ENCODE assay signal across 8 mouse cellular contexts in the genomic region with DNA sequence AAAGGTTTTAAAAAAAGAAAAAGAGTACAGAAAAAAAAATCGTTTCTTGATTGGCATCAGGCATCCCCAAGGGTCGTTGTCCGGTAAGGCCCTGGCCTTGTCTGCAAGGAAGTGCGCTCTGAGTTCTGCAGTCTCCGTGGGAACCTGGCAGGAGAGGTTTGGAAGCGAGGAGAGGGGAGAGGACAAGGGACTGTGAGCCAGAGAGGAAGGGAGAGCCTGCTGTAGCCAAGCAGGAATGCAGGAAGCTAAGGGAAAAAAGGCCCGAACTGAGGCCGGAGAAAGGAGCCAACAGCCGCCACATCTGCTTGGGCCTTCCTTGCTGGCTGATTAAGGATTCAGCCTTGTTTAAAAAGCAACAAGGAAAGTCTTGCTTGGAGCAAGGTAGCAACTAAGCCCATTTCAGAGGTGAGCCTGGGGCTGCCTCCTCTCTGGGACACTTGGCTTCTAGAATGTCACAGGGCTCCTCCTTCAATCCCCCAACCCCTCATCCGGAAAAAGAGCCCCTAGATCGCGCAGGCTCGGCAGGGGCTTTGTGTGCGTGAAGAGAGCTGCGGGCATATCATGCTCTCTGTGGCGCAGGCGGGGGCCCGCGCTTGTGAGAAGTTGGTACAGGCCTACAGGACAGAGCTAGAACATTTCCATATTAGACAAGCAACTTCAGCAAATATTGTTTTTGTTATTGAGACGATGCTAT. TPM values are rescaled to one million over a fixed set of nuclear protein-coding genes. Genes with fewer than 3 reads are reported as not detected.
A peak's percentile ranks its signal among the peaks of the same experiment; 100 is the strongest.
DNase-seq lines count a peak whose midpoint lies in the region; ATAC-seq lines count a peak whose summit lies in the region.

No protein-coding gene starts in this region.

- H3K9me3 ChIP-seq in intestine, embryonic 15.5 days: no peaks in the 10 kb centered on the region
- H3K9me3 ChIP-seq in neural tube, embryonic 14.5 days (ENCODE audit: control insufficient read depth, low read length): no peaks in the 10 kb centered on the region

- H3K4me3 ChIP-seq in intestine, embryonic 15.5 days (replicated peaks): no peak overlapping the region
- no peak overlapping the region for H3K4me3 ChIP-seq in neural tube, embryonic 14.5 days (ENCODE audit: low read depth, low read length)

- peaks cover 15% of the 10 kb centered on the region; the same call in 1 of the 2 replicates for H3K4me1 ChIP-seq in intestine, embryonic 15.5 days (replicated peaks)
- peaks cover 4% of the 10 kb centered on the region; the same call in 1 of the 2 replicates for H3K4me1 ChIP-seq in neural tube, embryonic 14.5 days (ENCODE audit: control insufficient read depth, insufficient read depth, low read length)

- 59% methylated on average over 20 of the region's 20 CpGs for WGBS in intestine, embryonic 15.5 days
- WGBS in neural tube, embryonic 14.5 days: 48% methylated on average over 20 of the region's 20 CpGs

- intact Hi-C loops in left cerebral cortex, postnatal 36 days (cut with DNase I): no loop called here

- H3K9ac ChIP-seq in intestine, embryonic 15.5 days: 0 out of 2 replicates have a peak overlapping the region, but pooled peaks have one; percentile 4
- H3K9ac ChIP-seq in neural tube, embryonic 14.5 days (replicated peaks; ENCODE audit: low read depth, low read length): no peak overlapping the region

- H3K27me3 ChIP-seq in intestine, embryonic 15.5 days (replicated peaks): no peaks in the 10 kb centered on the region
- no peaks in the 10 kb centered on the region for H3K27me3 ChIP-seq in neural tube, embryonic 14.5 days (ENCODE audit: control insufficient read depth, insufficient read depth, low read length)

- peak overlapping the region; percentile 36; the same call in 1 of the 2 replicates for H3K27ac ChIP-seq in intestine, embryonic 15.5 days
- 0 out of 2 replicates have a peak overlapping the region, but pooled peaks have one; percentile 0 for H3K27ac ChIP-seq in neural tube, embryonic 14.5 days (ENCODE audit: low read depth, low read length)

- ATAC-seq in intestine, embryonic 15.5 days: no peak
- no peak for ATAC-seq in neural tube, embryonic 14.5 days (ENCODE audit: low read depth)

- H3K4me2 ChIP-seq in intestine, embryonic 15.5 days (replicated peaks): no peak overlapping the region
- no peak overlapping the region for H3K4me2 ChIP-seq in neural tube, embryonic 14.5 days (ENCODE audit: low read depth, low read length)

- peak; percentile 43 to 63 for DNase-seq in left cerebral cortex, postnatal 36 days (ENCODE audit: low spot score in 2 of 2)
- no peak for DNase-seq in left cerebral cortex, adult 11 months (ENCODE audit: low spot score)
- peak; percentile 97 for DNase-seq in heart, adult 11 months
- DNase-seq in urinary bladder, adult 2 months (ENCODE audit: low spot score): no peak
- no peak for DNase-seq in urinary bladder, postnatal 36 days (ENCODE audit: low spot score in 2 of 2)
- DNase-seq in adrenal gland, postnatal 4 days (ENCODE audit: low spot score in 2 of 2): no peak

- H3K36me3 ChIP-seq in intestine, embryonic 15.5 days: no peaks in the 10 kb centered on the region
- H3K36me3 ChIP-seq in neural tube, embryonic 14.5 days (ENCODE audit: control insufficient read depth, insufficient read depth, low read length): no peaks in the 10 kb centered on the region

RNA-seq across cellular contexts. Expression of gene Tns4, which starts 31.6 kb away (rescaled TPM):
- under 1 TPM; 0.45 to 0.54 TPM for total RNA-seq in left cerebral cortex, postnatal 36 days (2021)
- polyA plus RNA-seq in intestine, embryonic 15.5 days (2015; fragmentation: Nextera tagmentation; extraction: Ambion mirVana): 0.58 and 0.93 TPM in 2 replicates
- 0.28 TPM in 1 of 2 replicates, not detected in the other for polyA plus RNA-seq in neural tube, embryonic 14.5 days (2014; fragmentation: Nextera tagmentation; extraction: Ambion mirVana)
- 26.0 and 28.6 TPM in 2 replicates for polyA plus RNA-seq in urinary bladder, adult 2 months (2012; rRNA removed)
- under 1 TPM; 0.31 to 0.51 TPM for total RNA-seq in adrenal gland, postnatal 4 days (2021)

RNA-seq across cellular contexts. Expression of gene Ccr7, which starts 34.2 kb away (rescaled TPM):
- total RNA-seq in left cerebral cortex, postnatal 36 days (2021): not detected
- polyA plus RNA-seq in intestine, embryonic 15.5 days (2015; fragmentation: Nextera tagmentation; extraction: Ambion mirVana): 0.43 and 0.87 TPM in 2 replicates
- not detected in 2 replicates for polyA plus RNA-seq in neural tube, embryonic 14.5 days (2014; fragmentation: Nextera tagmentation; extraction: Ambion mirVana)
- polyA plus RNA-seq in urinary bladder, adult 2 months (2012; rRNA removed): 1.0 and 1.3 TPM in 2 replicates
- under 1 TPM; 0.34 to 0.51 TPM for total RNA-seq in adrenal gland, postnatal 4 days (2021)

Comparison
In these comparisons a context has a peak if more than half of its experiments do, and no peak if none do; other contexts are left out.
1. DNase-seq: peak in left cerebral cortex, postnatal 36 days (2 of 2) and heart, adult 11 months (single experiment); none in left cerebral cortex, adult 11 months (single experiment), urinary bladder, adult 2 months (single experiment), urinary bladder, postnatal 36 days (0 of 2) and adrenal gland, postnatal 4 days (0 of 2).
2. RNA of gene Tns4, which starts 31.6 kb away (polyA plus RNA-seq): 26.0 to 28.6 TPM in urinary bladder, adult 2 months; 0.58 to 0.93 TPM in intestine, embryonic 15.5 days and 0.28 TPM in neural tube, embryonic 14.5 days; every median in the first group is over 10 times any median in the second.